Mouse (Mus musculus) neural tube, embryonic 12.5 days (tissue): ENCODE data around the gene Ephb4. TPM values are rescaled to one million over a fixed set of nuclear protein-coding genes. Genes with fewer than 3 reads are reported as not detected.

Experiments used
- ATAC-seq: fragments of 200-750 bp; cut with Nextera tagmentation; 2 replicates; pipeline ENCODE4 v1.8.0; 2017; ENCODE audit warnings: low read depth, mild to moderate bottlenecking, moderate TSS enrichment, moderate library complexity; ENCODE audit not compliant: low FRiP score
- H3K27ac ChIP-seq: fragments of 300-500 bp; sonication (generic); 2 replicates; pipeline ENCODE4 v1.5.1; 2016
- H3K27me3 ChIP-seq: fragments of 300-500 bp; sonication (generic); replicated peaks from 2 replicates; pipeline ENCODE4 v1.6.1; 2016; ENCODE audit warnings: mild to moderate bottlenecking
- H3K36me3 ChIP-seq: fragments of 300-500 bp; sonication (generic); 2 replicates; pipeline ENCODE4 v1.6.1; 2016; ENCODE audit warnings: mild to moderate bottlenecking
- H3K4me1 ChIP-seq: fragments of 300-500 bp; sonication (generic); 2 replicates; pipeline ENCODE4 v1.6.1; 2016
- H3K4me2 ChIP-seq: fragments of 300-500 bp; sonication (generic); replicated peaks from 2 replicates; pipeline ENCODE4 v1.6.1; 2016; ENCODE audit warnings: mild to moderate bottlenecking
- H3K4me3 ChIP-seq: fragments of 300-500 bp; sonication (generic); 2 replicates; pipeline ENCODE4 v1.5.1; 2016
- H3K9ac ChIP-seq: fragments of 300-500 bp; sonication (generic); 2 replicates; pipeline ENCODE4 v1.6.1; 2016; ENCODE audit warnings: mild to moderate bottlenecking
- H3K9me3 ChIP-seq: fragments of 300-500 bp; sonication (generic); 2 replicates; pipeline ENCODE4 v1.6.1; 2016; ENCODE audit warnings: mild to moderate bottlenecking
- WGBS: fragments of 180-500 bp; shearing (Covaris S2); methylation state at CpG from one replicate; pipeline ENCODE4 v1.1.7; 2016; 5-methylcytosine and 5-hydroxymethylcytosine counted together
- polyA plus RNA-seq: library from polyadenylated mRNA; unstranded; fragments of >200 nt; fragmentation: Nextera tagmentation; extraction: Ambion mirVana; gene quantifications from 2 replicates; pipeline ENCODE4 v1.2.1, GENCODE M21; 2016

Ephb4 gene
- polyA plus RNA-seq, 1 experiment from 2014 or later: 28.1 TPM

DNA sequence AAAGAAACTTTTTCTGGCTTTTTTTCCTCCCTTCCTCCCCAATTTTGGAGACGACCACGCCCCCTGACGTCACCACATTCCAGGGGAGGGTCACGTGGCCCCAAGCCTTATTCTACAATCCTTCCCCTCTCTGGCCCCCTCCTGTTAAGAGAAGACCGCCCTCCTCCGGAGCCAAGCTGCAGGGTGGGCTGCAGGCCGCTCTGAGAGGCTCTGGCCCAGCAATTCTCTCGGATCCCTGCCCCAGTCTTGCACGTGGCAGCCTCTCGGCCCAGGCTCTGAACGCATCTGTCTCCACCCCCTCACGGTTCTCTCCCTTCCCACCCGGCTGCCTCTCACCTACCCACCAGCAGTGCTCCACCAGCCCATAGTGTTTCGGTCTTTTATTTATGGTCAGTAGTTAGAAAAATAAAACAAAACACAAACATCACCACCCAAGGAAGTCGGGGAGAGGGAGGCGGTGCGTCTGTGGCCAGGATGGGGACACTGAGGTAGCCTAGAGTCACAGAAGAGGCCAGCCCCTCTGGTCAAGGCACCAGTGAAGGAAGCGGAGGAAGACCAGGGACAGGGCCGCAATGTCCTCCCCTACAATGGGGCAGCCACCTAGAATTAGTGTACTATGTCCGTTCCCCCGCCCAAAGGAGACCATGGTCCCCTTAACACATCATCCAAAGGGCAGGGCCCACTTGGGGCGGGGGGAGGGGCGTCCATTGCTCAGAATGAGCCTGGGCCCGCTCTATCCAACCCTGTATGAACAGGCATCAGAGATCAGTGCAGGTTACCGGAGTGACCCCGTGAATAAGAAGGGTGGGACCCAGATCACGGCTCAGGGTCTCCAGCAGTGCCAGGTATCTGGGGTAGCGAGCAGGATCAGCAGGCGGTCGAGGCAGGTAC lies 35.5 kb upstream of the Ephb4 start, which contains the start of gene Trip6:
Trip6 (minus strand) TSS at position 212 of the 891 bp plus-strand sequence.
- Histone ChIP-seq H3K36me3 (peaks cover 40% of the 10 kb centered on the region), H3K4me1 (peaks cover 33% of the 10 kb centered on the region), H3K27ac (peak within 1 kb of the TSS; percentile 42; the same call in 1 of the 2 replicates), H3K27me3 (no peaks in the 10 kb centered on the region), H3K9me3 (no peaks in the 10 kb centered on the region), H3K4me3 (peak within 1 kb of the TSS; percentile 45), H3K4me2 (peak within 1 kb of the TSS; percentile 71), H3K9ac (peak within 1 kb of the TSS; percentile 69)
- peak; percentile 75 for ATAC-seq
- WGBS: 15% methylated on average over 30 of the region's 30 CpGs

DNA sequence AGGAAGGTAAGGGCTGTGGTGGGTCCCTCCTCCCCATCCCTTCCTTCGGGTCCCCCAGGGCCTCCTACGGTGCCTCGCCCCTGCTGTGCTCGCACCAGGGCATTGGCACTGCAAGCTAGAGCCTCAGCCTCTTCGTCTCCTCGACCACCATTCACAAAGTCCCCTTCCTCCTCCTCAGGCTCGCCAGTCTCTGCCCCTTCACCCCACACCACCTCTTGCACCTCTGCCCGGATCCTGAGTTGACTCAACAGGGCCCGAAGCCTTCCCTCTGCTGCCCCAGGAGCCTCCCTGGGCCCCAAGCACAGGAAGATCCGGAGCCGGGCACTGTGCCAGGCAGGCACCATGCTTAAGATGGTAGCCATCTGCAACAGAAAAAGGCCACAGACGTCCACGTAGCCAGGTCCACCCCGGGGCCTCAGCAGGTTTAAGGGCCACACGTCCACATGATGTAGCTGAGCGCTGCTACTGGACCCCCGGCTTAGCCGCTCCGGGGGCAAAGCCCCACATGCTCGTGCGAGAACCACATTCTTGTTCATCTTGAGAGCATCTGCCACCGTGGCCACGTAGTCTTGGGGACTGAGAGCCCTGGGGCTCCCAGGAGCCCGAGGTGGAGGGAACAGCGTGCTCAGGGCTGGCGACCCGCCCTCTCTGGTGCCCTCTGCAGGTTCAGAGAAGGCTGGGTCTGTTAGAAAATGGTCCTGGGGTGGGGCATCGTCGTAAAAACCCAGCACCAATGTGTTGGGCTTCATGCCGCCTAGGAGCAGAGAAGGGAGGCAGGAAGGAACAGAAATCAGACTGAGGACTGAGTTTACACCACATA lies 34.6 kb upstream of the Ephb4 start:
- Histone ChIP-seq H3K9me3 (no peaks in the 10 kb centered on the region), H3K9ac (peak overlapping the region; percentile 69), H3K4me1 (peaks cover 33% of the 10 kb centered on the region), H3K36me3 (peaks cover 40% of the 10 kb centered on the region), H3K4me3 (no peak overlapping the region), H3K27ac (no peak overlapping the region; the same call in 1 of the 2 replicates), H3K27me3 (no peaks in the 10 kb centered on the region), H3K4me2 (peak overlapping the region; percentile 71)
- WGBS: 39% methylated on average over 30 of the region's 30 CpGs
- ATAC-seq: 0 out of 2 replicates have a peak, but pooled peaks have one; percentile 20

DNA sequence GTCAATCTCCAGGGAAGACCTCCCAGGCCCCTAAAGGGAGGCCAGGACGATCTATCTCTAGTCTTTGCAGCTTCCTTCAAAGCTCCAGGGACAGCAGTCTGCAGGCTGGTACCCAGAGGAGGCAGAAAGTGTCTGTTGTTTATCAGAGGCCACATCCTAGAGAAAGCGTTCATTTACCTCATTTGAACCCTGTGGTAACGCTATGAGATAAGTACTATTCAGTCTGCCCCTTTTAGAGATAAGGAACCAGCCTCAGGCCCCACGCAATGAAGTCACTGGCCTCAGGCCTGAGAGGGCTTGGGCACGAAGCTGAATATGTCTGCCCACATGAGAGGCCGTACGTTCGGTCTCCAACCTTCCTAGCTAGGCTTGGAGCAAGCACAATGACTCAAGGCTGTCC lies 32.5 kb upstream of the Ephb4 start:
- Histone ChIP-seq H3K36me3 (peaks cover 53% of the 10 kb centered on the region), H3K27me3 (no peaks in the 10 kb centered on the region), H3K4me1 (peaks cover 32% of the 10 kb centered on the region), H3K27ac (no peak overlapping the region), H3K4me3 (no peak overlapping the region), H3K9ac (no peak overlapping the region), H3K4me2 (no peak overlapping the region), H3K9me3 (no peaks in the 10 kb centered on the region)
- no peak for ATAC-seq
- WGBS: 92% methylated on average over 8 of the region's 8 CpGs

DNA sequence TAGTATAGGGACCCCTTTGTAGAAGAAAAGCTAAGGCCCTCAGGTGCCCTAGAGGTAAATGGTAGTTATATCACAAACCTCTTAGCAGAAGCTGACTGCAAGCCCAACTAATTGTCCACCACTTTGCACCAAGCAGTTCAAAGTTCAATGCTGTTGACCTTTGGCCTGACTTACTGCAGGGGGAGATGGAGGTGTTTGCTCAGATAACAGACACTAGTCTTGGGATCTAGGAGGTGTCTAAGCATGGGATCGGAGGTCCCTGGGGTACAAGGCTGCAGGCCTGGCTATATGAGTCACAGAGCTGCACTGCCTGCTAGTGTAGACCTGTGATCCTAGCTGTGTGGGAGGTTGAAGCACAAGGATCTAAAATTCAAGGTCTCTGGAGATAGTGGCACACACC lies 31.3 kb upstream of the Ephb4 start:
- no peak overlapping the region for H3K4me3 ChIP-seq
- H3K27me3 ChIP-seq: no peaks in the 10 kb centered on the region
- no peaks in the 10 kb centered on the region for H3K9me3 ChIP-seq
- peaks cover 65% of the 10 kb centered on the region for H3K36me3 ChIP-seq
- ATAC-seq: no peak
- no peak overlapping the region for H3K27ac ChIP-seq
- H3K4me2 ChIP-seq: no peak overlapping the region
- peaks cover 20% of the 10 kb centered on the region for H3K4me1 ChIP-seq
- H3K9ac ChIP-seq: no peak overlapping the region
- WGBS: 95% methylated on average over 1 of the region's 1 CpGs

DNA sequence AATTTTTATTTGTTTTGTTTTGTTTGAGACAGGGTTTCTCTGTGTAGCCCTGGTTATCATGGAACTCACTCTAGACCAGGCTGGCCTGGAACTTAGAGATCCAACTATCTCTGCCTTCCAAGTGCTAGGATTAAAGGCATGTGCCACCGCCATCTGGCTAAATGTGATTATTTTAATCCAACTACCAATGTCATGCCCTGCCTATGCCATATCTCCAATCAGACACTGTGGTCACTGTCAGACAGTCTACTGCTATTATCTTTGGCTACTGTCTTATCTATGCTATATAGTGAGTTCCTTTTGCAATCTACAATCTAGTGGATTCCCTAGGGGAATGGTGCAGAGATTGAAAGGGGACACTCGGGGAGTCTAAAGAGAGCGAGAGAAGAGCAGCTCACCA lies 28.9 kb upstream of the Ephb4 start:
- Histone ChIP-seq H3K27ac (no peak overlapping the region), H3K36me3 (peaks cover 76% of the 10 kb centered on the region), H3K4me1 (no peaks in the 10 kb centered on the region), H3K4me3 (no peak overlapping the region), H3K9ac (no peak overlapping the region), H3K27me3 (no peaks in the 10 kb centered on the region), H3K9me3 (no peaks in the 10 kb centered on the region), H3K4me2 (no peak overlapping the region)
- ATAC-seq: no peak
- 91% methylated on average over 3 of the region's 3 CpGs for WGBS

DNA sequence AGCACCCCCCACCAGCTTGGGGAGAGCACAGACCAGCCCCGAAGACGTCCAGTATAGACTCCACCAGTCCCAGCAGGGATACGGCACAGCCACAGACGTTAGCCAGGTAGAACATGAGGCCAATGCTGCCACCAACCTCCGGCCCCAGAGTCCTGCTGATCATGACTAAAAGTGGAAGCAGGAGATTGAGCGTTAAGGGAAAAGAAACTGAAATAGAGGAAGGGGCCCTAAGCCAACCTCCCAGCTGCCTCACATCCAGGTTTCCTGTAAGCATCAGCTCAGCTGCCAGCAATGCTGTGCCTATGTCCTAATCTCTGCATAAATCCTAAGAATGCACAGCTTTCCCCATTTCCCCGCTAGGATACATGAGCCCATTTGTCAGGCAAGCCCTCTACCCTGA lies 19.0 kb upstream of the Ephb4 start:
- no peak overlapping the region for H3K4me2 ChIP-seq
- no peak overlapping the region for H3K9ac ChIP-seq
- no peak overlapping the region for H3K27ac ChIP-seq
- H3K36me3 ChIP-seq: peaks cover 17% of the 10 kb centered on the region
- no peak for ATAC-seq
- no peak overlapping the region for H3K4me3 ChIP-seq
- H3K9me3 ChIP-seq: no peaks in the 10 kb centered on the region
- no peaks in the 10 kb centered on the region for H3K27me3 ChIP-seq
- WGBS: 95% methylated on average over 7 of the region's 7 CpGs
- H3K4me1 ChIP-seq: peaks cover 11% of the 10 kb centered on the region

DNA sequence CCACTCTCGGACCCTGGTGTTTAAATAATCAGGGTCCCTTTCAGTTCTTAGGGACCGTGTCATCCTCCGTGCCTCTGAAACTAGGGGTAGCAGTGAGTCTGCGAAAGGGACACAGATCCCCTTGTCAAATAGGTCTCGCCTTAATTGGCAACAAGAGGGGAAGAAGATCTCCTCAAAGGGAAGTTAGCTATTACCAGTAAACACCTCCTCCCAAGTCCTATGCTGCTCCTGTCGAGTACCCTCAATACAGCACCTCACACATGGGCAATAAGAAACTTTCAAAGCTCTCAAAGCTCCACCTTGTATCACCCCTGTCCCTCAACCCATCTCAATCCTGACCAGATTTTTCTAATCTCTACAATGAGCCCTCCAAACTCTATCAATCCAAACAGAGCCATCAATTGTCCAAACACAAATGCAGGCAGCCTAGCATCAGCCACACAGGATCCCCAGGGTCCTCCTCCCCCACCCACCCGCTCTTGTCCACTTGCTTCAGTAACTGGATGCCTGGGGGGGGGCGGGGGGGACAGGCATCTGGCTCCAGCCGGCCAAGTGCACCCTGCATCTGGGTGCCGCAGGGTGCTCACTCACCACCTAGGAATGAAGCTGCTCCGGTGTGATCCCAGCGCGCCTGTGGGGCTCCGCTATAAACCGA lies 16.9 kb upstream of the Ephb4 start:
- Histone ChIP-seq H3K9ac (peak overlapping the region; percentile 74), H3K4me1 (peaks cover 14% of the 10 kb centered on the region)
- 13% methylated on average over 15 of the region's 15 CpGs for WGBS

DNA sequence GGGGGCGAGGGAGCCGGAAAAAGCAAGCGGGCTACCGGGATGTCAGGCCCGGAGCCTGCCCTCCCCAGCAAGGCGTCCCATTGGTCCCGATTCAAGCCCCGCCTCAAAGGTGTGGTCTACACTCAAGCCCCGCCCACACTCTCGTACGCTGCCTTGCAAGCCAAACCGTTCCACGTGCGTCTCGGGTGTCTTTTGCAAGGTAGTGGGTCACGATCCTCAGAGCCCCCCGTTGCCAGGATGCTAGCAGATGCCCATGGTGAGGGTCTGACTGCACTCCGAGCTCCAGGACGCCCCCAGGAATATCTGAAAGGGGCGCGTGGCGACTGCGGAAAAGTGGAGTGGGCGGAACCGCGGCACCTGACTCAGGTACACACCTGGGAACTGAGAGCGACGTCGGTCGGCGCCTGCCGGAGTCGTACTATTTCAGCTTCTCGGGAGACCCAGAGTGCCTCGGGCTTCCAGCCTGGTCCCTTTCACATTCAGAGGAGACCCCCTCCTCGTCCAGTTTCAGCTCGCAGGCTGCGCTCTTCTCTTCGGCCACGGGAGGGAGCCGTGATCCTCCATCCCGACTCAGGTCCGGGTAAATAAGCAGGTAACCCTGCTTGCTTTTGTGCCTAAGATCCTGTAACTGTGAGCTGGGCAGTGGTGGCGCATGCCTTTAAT lies 16.3 kb upstream of the Ephb4 start, which contains the start of gene Slc12a9:
Slc12a9 (minus strand) TSS at position 86 of the 663 bp plus-strand sequence.
- peak; percentile 92 for ATAC-seq
- Histone ChIP-seq H3K4me2 (peak within 1 kb of the TSS; percentile 93), H3K27me3 (no peaks in the 10 kb centered on the region), H3K4me1 (peaks cover 15% of the 10 kb centered on the region), H3K9ac (peak within 1 kb of the TSS; percentile 74), H3K36me3 (no peaks in the 10 kb centered on the region), H3K9me3 (no peaks in the 10 kb centered on the region), H3K4me3 (peak within 1 kb of the TSS; percentile 66), H3K27ac (peak within 1 kb of the TSS; percentile 66; the same call in 1 of the 2 replicates)
- WGBS: under 1% methylated on average over 44 of the region's 44 CpGs

More for the DNA sequence above, 16.9 kb upstream of the Ephb4 start:
- no peaks in the 10 kb centered on the region for H3K9me3 ChIP-seq
- H3K36me3 ChIP-seq: peaks cover 3% of the 10 kb centered on the region; the same call in 1 of the 2 replicates
- H3K27ac ChIP-seq: peak overlapping the region; percentile 66; the same call in 1 of the 2 replicates
- H3K27me3 ChIP-seq: no peaks in the 10 kb centered on the region
- no peak; the same call in 1 of the 2 replicates for ATAC-seq
- H3K4me3 ChIP-seq: peak overlapping the region; percentile 66
- peak overlapping the region; percentile 93 for H3K4me2 ChIP-seq

DNA sequence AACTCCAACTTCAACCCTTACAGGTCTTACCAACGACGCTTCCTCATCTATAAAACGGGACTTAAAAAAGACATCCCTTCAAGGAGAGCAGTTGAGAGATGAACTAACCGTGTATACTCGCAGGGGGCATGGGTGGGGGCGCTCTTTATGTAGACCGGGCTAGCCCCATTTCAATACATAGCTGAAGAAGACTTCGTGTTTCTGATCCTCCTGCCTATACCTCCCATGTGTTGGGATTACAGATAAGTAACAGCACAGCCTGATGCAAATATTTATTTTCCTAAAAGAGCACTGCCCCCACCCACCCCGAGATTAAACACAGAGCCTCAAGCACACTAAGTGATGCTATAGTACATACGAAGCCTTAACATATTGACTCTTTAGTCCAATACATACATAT lies 15.6 kb upstream of the Ephb4 start:
- no peak for ATAC-seq
- 61% methylated on average over 10 of the region's 10 CpGs for WGBS
- no peaks in the 10 kb centered on the region for H3K27me3 ChIP-seq
- H3K4me2 ChIP-seq: peak overlapping the region; percentile 93
- H3K9ac ChIP-seq: no peak overlapping the region
- no peaks in the 10 kb centered on the region for H3K9me3 ChIP-seq
- H3K27ac ChIP-seq: no peak overlapping the region
- H3K4me1 ChIP-seq: peaks cover 22% of the 10 kb centered on the region
- no peaks in the 10 kb centered on the region for H3K36me3 ChIP-seq
- H3K4me3 ChIP-seq: no peak overlapping the region

DNA sequence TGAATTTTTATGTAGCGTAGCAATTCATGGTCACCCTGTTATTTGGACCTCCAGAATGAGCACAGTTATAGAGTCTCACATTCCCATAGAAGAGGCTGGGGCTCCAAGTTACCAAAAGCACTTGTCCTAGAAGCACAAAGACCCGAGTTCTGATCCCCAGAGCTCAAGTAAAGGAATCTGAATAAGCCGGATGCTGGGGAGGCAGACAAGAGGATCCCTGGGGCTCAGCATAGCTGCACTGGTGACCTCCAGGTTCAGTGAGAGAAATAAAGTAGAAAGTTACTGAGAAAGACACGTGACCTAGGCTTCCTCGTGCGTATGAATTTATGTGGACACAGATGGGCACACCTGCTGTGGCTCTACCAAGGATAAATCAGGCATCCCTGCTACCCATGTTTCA lies 14.8 kb upstream of the Ephb4 start:
- Histone ChIP-seq H3K4me2 (no peak overlapping the region), H3K27ac (no peak overlapping the region), H3K4me1 (peaks cover 27% of the 10 kb centered on the region), H3K36me3 (no peaks in the 10 kb centered on the region), H3K27me3 (no peaks in the 10 kb centered on the region), H3K9me3 (no peaks in the 10 kb centered on the region), H3K4me3 (no peak overlapping the region), H3K9ac (no peak overlapping the region)
- ATAC-seq: no peak
- 68% methylated on average over 6 of the region's 6 CpGs for WGBS

DNA sequence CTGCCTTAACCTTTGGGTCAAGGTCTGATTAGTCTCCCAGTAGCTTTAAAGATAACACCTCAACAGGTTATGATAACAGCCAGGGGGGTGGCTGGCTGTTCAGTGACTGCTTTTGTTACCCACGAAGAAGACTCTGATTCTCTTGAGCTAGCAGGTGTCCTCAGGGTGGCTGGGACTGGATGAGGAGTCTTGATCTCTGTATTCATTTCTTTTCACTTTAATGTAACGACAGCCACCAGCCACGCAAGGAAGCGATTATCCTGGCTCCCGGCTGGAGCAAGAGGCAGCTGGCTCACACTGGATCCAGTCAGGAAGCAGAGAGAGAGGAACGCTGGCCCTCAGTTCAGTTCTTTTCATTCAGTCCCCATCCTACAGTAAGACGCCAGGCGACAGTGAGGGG lies 12.7 kb upstream of the Ephb4 start:
- no peak overlapping the region for H3K4me3 ChIP-seq
- H3K36me3 ChIP-seq: no peaks in the 10 kb centered on the region
- H3K9ac ChIP-seq: no peak overlapping the region
- WGBS: 66% methylated on average over 8 of the region's 8 CpGs
- H3K27ac ChIP-seq: no peak overlapping the region
- H3K27me3 ChIP-seq: no peaks in the 10 kb centered on the region
- H3K4me1 ChIP-seq: peaks cover 24% of the 10 kb centered on the region
- no peak for ATAC-seq
- H3K4me2 ChIP-seq: no peak overlapping the region
- no peaks in the 10 kb centered on the region for H3K9me3 ChIP-seq
